Mouse (Mus musculus) forebrain, embryonic 15.5 days (tissue): ENCODE measurements around the gene Sipa1l3. TPM values are rescaled to one million over a fixed set of nuclear protein-coding genes. Genes with fewer than 3 reads are reported as not detected.

Experiments
- ATAC-seq: fragments of 200-750 bp; cut with Nextera tagmentation; replicated peaks from 2 replicates; pipeline ENCODE4 v1.8.0; 2017; ENCODE audit warnings: mild to moderate bottlenecking, moderate TSS enrichment, moderate library complexity
- H3K27ac ChIP-seq: fragments of 300-500 bp; sonication (generic); replicated peaks from 2 replicates; pipeline ENCODE4 v1.5.1; 2015; ENCODE audit warnings: mild to moderate bottlenecking, inconsistent platforms
- H3K27me3 ChIP-seq: fragments of 300-500 bp; sonication (generic); 2 replicates; pipeline ENCODE4 v1.6.1; 2015; ENCODE audit warnings: inconsistent platforms
- H3K36me3 ChIP-seq: fragments of 300-500 bp; sonication (generic); 2 replicates; pipeline ENCODE4 v1.6.1; 2015; ENCODE audit warnings: mild to moderate bottlenecking, inconsistent platforms
- H3K4me1 ChIP-seq: fragments of 300-500 bp; sonication (generic); 2 replicates; pipeline ENCODE4 v1.6.1; 2015; ENCODE audit warnings: inconsistent platforms
- H3K4me2 ChIP-seq: fragments of 300-500 bp; sonication (generic); replicated peaks from 2 replicates; pipeline ENCODE4 v1.6.1; 2015; ENCODE audit warnings: mild to moderate bottlenecking, inconsistent platforms
- H3K4me3 ChIP-seq: fragments of 300-500 bp; sonication (generic); 2 replicates; pipeline ENCODE4 v1.5.1; 2015; ENCODE audit warnings: mild to moderate bottlenecking, inconsistent platforms
- H3K9ac ChIP-seq: fragments of 300-500 bp; sonication (generic); replicated peaks from 2 replicates; pipeline ENCODE4 v1.6.1; 2015; ENCODE audit warnings: mild to moderate bottlenecking, inconsistent platforms
- H3K9me3 ChIP-seq: fragments of 300-500 bp; sonication (generic); 2 replicates; pipeline ENCODE4 v1.6.1; 2016; ENCODE audit warnings: inconsistent platforms
- WGBS: fragments of 180-500 bp; shearing (Covaris S2); methylation state at CpG from one replicate; pipeline ENCODE4 v1.1.7; 2015; ENCODE audit warnings: mixed read lengths; 5-methylcytosine and 5-hydroxymethylcytosine counted together
- polyA plus RNA-seq: library from polyadenylated mRNA; unstranded; fragments of >200 nt; fragmentation: Nextera tagmentation; extraction: Ambion mirVana; gene quantifications from 2 replicates; pipeline ENCODE4 v1.2.1, GENCODE M21; 2015

The Sipa1l3 gene
- polyA plus RNA-seq, 1 experiment from 2014 or later = 15.0 TPM

DNA sequence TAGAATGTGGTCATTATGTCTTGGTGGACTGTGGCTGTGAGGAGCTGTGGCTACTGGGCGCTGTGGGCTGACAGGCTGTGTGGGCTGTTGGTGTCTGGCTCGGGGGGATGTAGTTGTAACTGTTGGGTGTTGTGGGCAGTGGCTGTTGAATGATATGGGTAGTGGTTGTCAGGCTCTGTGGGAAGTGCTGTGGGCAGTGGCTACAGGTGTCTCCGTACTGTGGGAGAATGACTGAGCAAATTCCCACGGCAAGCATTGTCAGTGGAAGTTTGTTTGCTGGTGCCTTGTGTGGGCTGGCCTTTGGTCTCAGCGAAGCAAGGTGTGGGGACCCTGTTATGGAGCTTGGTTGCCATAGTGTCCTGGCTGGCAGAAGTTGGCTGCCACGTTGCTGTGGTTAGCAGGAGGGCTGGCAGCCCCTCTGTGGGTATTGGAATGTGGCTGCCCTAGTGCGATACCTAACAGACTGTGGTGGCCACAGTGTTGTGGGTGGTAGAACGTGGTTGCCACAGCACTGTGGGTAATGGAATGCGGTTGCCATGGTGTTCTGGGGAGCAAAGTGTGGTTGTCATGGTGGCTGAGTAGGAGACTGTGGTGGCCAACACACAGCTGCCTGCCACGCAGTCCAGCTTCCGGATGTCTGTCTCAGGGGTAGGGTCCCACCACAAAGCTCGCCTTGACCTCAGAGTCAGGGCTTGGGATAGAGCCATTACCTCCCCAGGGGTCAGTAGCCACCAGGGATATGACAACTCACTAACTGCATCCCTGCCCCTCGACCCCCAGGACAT, 203.4 kb downstream of the Sipa1l3 start:
- Histone ChIP-seq H3K36me3 (peaks cover 40% of the 10 kb centered on the region), H3K9ac (no peak overlapping the region; the same call in none of the 2 replicates), H3K4me3 (0 out of 2 replicates have a peak overlapping the region, but pooled peaks have one; percentile 3), H3K9me3 (no peaks in the 10 kb centered on the region), H3K27me3 (no peaks in the 10 kb centered on the region), H3K4me1 (peaks cover 89% of the 10 kb centered on the region), H3K27ac (peak overlapping the region; percentile 98), H3K4me2 (peak overlapping the region; percentile 33)
- no peak; the same call in 1 of the 2 replicates for ATAC-seq
- WGBS = 40% methylated on average over 13 of the region's 13 CpGs

DNA sequence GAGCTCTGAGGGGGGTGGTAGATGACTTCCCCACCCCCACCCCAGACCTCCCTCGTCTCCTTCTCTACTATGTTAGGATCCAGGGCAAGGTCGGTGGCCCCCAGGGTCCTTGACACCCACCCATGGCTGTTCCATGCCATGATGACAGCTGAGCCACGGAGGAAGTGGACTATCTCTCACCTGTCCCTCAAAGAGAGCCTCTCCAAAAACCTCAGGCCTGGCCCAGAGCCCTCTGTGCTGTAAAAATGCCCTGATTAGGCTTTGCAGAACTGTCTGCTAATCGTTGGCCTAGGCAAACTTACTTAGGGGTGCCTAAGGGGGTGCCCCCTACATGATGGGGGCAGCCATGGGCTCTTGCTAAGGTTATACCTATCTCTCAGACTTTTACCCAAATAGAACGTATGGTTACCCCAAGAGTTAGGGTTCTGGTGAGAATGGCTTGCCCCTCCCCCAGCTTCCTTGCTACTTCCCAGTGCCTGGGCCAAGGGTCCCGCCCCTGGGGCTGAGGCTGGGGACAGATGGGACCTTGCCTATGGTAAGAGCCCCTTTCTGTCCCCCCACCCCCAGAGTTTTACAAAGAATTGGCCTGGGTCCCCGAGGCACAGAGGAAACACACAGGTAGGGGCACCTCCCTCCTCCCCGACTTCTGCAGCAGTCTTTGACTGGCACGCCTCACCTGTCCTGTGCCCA, 204.7 kb downstream of the Sipa1l3 start:
- Histone ChIP-seq H3K36me3 (peaks cover 40% of the 10 kb centered on the region), H3K4me3 (no peak overlapping the region), H3K9ac (peak overlapping the region; percentile 29; the same call in 1 of the 2 replicates), H3K9me3 (no peaks in the 10 kb centered on the region), H3K27ac (peak overlapping the region; percentile 98), H3K4me1 (peaks cover 88% of the 10 kb centered on the region), H3K27me3 (no peaks in the 10 kb centered on the region), H3K4me2 (peak overlapping the region; percentile 33)
- WGBS = 44% methylated on average over 9 of the region's 9 CpGs
- ATAC-seq = no peak

DNA sequence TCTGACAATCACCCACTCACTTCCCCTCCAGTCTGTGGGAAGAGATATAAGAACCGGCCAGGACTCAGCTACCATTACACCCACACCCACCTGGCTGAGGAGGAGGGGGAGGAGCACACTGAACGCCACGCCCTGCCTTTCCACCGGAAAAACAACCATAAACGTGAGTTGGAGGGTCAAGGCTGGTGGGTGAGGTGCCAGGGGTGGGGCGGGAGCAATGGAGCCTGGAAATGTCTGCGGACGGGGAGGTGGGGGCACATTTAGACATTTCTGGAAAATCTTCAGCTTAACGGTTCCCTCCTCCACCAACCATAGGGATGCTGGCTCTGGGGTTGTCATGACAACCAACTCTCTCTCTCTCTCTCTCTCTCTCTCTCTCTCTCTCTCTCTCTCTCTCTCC, 205.4 kb downstream of the Sipa1l3 start:
- H3K27ac ChIP-seq = peak overlapping the region; percentile 98
- WGBS = 20% methylated on average over 9 of the region's 9 CpGs
- ATAC-seq = no peak
- H3K4me1 ChIP-seq = peaks cover 88% of the 10 kb centered on the region
- peaks cover 40% of the 10 kb centered on the region for H3K36me3 ChIP-seq
- H3K27me3 ChIP-seq = no peaks in the 10 kb centered on the region
- H3K9ac ChIP-seq = no peak overlapping the region
- H3K4me2 ChIP-seq = peak overlapping the region; percentile 33
- no peaks in the 10 kb centered on the region for H3K9me3 ChIP-seq
- peak overlapping the region; percentile 13; the same call in 1 of the 2 replicates for H3K4me3 ChIP-seq

DNA sequence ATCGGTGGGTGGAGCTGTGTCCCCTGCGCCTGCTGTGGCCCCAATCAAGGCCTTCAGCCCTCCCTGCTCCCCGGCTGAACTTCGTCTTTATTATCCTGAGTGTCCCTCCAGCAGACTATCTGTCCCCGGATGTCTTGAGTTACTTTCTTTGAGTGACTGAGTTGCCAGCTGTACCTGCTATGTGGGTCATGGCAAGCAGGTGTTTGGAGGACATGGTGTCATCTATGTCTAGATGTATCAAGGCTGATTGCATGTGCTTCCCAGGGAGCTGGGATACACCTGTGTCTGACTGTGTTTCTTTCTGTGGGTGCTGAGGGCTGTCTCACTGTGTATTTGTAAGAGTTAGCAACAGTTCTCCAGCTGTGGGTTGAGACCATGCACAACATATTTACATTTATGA, 208.7 kb downstream of the Sipa1l3 start:
- peak overlapping the region; percentile 97 for H3K4me2 ChIP-seq
- peaks cover 33% of the 10 kb centered on the region for H3K36me3 ChIP-seq
- H3K9ac ChIP-seq = peak overlapping the region; percentile 86
- ATAC-seq = no peak
- H3K27me3 ChIP-seq = no peaks in the 10 kb centered on the region
- no peaks in the 10 kb centered on the region for H3K9me3 ChIP-seq
- H3K4me1 ChIP-seq = peaks cover 83% of the 10 kb centered on the region
- peak overlapping the region; percentile 89; the same call in 1 of the 2 replicates for H3K27ac ChIP-seq
- 15% methylated on average over 5 of the region's 5 CpGs for WGBS
- H3K4me3 ChIP-seq = peak overlapping the region; percentile 74

DNA sequence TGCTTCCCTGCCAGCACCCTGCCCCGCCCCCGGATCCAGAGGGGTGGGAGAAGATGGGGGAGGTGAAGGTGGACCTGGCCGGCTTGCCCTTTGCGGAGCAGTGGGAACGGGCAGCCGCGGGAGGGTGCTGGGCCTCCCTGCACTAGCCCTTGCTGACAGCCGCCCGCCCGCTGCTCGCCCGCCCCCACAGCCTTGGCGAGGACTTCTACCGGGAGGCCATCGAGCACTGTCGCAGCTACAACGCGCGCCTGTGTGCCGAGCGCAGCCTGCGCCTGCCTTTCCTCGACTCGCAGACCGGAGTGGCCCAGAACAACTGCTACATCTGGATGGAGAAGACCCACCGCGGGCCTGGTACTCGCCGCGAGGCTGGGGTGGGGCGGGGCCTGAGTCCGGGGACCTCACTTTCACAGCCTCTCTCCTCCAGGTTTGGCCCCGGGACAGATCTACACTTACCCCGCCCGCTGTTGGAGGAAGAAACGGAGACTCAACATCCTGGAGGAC, 209.2 kb downstream of the Sipa1l3 start:
- Histone ChIP-seq H3K9ac (peak overlapping the region; percentile 86), H3K27ac (peak overlapping the region; percentile 89), H3K27me3 (no peaks in the 10 kb centered on the region), H3K36me3 (peaks cover 30% of the 10 kb centered on the region), H3K4me3 (peak overlapping the region; percentile 74), H3K4me2 (peak overlapping the region; percentile 97), H3K9me3 (no peaks in the 10 kb centered on the region), H3K4me1 (peaks cover 82% of the 10 kb centered on the region)
- 2% methylated on average over 36 of the region's 36 CpGs for WGBS
- ATAC-seq = no peak

DNA sequence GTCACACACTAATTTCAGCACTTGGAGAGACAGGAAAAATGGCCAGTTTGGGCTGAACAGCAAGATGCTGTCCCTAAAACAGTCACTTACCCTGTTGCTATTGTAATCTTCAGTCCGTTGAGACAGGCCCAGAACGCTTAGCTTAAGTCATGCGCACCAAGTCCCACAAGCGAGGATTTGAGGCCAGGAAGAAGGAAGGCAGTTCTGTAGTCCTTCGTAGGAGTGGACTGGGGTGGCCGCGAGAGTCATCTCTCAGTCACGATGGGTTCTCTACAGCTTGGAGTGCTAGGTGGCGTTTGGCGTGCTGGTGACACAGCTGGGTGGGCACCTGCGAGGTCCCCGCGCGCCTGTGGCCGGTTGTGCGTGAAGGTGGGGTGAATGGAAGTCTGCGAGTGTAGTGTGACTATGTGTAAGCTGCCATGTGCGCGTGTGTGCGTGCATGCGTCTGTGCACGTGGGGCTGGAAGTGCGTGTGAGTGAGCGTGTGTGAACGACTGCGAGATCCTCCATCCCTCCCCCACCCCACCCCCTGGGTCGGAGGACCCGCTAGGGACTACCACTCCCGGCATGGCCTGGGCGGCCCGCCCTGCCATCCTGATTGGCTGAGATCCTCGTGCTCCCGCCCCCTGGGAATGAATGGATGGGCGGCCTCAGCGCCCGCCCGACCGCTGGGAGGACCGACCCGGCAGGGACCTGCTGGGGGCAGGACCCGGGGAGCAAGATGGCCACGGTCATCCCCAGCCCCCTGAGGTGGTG, 210.9 kb downstream of the Sipa1l3 start:
- Histone ChIP-seq H3K4me1 (peaks cover 70% of the 10 kb centered on the region), H3K4me2 (peak overlapping the region; percentile 97), H3K27me3 (no peaks in the 10 kb centered on the region), H3K9ac (peak overlapping the region; percentile 86), H3K36me3 (peaks cover 20% of the 10 kb centered on the region), H3K27ac (peak overlapping the region; percentile 89), H3K9me3 (no peaks in the 10 kb centered on the region), H3K4me3 (peak overlapping the region; percentile 74)
- ATAC-seq = peak; percentile 71
- WGBS = under 1% methylated on average over 42 of the region's 42 CpGs

DNA sequence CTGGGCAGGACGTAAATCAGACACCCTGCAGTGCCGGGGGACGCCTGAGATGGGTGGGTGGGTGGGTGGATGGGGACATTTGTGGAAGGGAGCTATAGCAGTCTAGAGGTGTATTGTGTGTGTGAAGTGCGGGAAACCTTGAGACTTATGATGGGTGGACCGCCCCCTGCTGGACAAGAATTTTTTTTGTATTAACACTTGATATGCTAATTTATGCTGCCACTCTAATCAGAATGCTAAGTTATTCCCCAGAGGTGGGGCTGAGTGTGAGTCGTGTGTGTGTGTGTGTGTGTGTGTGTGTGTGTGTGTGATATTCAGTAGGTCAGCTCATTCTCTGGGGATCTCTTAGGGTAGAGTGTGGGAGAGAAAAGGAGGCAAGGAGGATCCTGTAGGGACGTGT, 211.8 kb downstream of the Sipa1l3 start:
- H3K4me2 ChIP-seq = peak overlapping the region; percentile 97
- ATAC-seq = no peak
- H3K27me3 ChIP-seq = no peaks in the 10 kb centered on the region
- peak overlapping the region; percentile 86 for H3K9ac ChIP-seq
- WGBS = 13% methylated on average over 7 of the region's 7 CpGs
- peak overlapping the region; percentile 74 for H3K4me3 ChIP-seq
- no peaks in the 10 kb centered on the region for H3K9me3 ChIP-seq
- peaks cover 67% of the 10 kb centered on the region for H3K4me1 ChIP-seq
- H3K36me3 ChIP-seq = peaks cover 12% of the 10 kb centered on the region
- H3K27ac ChIP-seq = peak overlapping the region; percentile 89

DNA sequence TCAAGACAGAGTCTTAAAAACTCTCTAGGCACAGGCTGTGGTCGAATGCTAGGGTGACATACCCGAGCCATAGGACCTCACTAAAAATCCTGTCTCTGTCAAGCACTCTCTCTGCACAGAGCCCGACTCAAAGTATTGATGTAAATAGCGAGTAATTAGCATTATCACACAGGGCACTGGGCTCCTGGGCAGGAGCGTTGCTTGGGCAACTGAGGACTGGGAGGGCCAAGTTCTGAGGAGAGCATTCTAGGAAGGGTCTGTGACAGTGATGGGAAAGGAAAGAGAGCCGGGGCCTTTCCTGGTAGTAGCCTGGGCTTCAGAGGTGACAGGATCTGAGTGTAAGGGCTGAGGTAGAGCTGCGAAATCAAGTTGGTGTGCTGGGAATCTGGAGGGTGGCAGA, 212.3 kb downstream of the Sipa1l3 start:
- Histone ChIP-seq H3K4me2 (peak overlapping the region; percentile 97), H3K9me3 (no peaks in the 10 kb centered on the region), H3K4me3 (peak overlapping the region; percentile 74), H3K36me3 (peaks cover 7% of the 10 kb centered on the region), H3K27ac (peak overlapping the region; percentile 89), H3K27me3 (no peaks in the 10 kb centered on the region), H3K9ac (peak overlapping the region; percentile 86), H3K4me1 (peaks cover 68% of the 10 kb centered on the region)
- WGBS = 8% methylated on average over 7 of the region's 7 CpGs
- no peak for ATAC-seq

DNA sequence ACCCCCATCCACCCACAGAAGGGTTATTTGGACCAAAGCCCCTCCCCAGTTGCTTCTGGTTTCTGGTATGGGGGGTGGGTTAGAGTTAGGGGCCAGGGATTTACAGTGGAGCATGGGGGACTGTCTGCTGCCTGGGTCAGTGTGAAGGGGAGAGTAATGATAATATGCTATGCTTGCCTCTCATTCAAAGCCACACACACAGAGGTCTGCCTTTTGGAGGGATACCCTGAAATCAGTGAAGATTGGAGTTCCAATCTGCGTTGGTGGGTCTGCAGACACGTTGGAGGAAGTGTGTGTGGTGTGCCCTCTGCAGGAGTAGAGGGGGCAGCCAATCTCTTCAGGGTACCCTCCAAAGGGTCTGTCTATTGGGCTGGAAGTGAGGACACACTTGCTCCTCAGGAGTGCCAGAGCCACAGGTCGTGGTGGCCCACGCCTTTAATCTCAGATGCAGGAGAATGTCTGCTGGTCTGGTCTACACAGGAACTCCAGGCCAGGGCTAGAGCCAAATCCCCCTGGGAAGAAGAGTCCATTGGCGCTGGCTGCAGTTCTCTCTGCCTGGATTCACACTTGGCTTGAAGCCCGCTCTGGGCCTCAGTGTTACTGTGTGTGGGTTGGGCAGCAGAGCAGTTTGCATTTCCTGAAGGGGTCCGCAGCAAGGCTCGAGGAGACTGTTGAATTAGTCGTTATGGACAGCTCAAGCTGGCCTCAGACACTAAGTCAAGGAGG, 213.0 kb downstream of the Sipa1l3 start:
- H3K27me3 ChIP-seq = no peaks in the 10 kb centered on the region
- peak overlapping the region; percentile 89 for H3K27ac ChIP-seq
- 13% methylated on average over 9 of the region's 9 CpGs for WGBS
- ATAC-seq = no peak
- H3K4me3 ChIP-seq = peak overlapping the region; percentile 74
- H3K9ac ChIP-seq = peak overlapping the region; percentile 86
- H3K4me2 ChIP-seq = peak overlapping the region; percentile 97
- H3K36me3 ChIP-seq = no peaks in the 10 kb centered on the region; the same call in 1 of the 2 replicates
- no peaks in the 10 kb centered on the region for H3K9me3 ChIP-seq
- peaks cover 64% of the 10 kb centered on the region for H3K4me1 ChIP-seq

DNA sequence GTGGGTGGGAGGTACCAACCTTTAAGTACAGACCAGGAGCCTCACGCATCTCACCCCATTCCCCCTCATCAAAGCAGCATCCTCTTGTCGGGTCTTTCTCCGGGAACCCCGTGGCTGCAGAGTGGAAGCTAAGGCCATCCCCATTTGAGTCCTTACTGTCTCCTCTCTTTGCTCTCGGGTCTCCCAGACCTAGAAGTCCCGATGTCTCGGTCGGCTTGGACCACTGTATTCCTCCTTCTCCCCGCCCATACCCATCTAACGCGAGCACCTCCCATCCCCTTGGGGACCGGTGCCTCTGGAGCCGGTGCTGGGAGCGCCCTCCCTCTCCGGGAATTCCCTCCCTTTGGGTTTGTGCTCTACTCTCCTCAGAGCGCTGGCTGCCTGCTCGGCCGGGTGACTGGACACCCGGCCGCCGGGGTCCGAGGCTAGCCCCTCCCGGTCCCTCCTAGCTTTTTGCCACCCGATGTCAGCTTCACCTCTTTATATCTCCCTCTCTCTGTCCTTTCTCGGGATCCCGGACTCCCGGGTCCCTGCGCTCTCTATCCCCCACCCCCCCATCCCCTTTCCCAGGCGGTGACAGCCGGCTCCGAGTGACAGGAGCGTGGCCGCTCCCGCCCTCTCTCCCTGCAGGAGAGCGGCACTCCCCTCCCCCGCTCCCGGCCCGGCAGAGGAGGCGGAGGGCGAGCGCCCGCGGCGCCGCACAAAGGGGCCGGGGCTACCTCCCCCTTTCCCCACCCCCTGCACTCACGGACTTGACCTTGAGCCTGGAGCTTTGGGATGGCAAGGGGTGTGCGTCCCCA, 213.8 kb downstream of the Sipa1l3 start:
- peaks cover 56% of the 10 kb centered on the region for H3K4me1 ChIP-seq
- no peaks in the 10 kb centered on the region for H3K27me3 ChIP-seq
- H3K4me3 ChIP-seq = peak overlapping the region; percentile 74
- peak overlapping the region; percentile 89 for H3K27ac ChIP-seq
- peak overlapping the region; percentile 97 for H3K4me2 ChIP-seq
- WGBS = under 1% methylated on average over 48 of the region's 48 CpGs
- peak overlapping the region; percentile 86 for H3K9ac ChIP-seq
- H3K9me3 ChIP-seq = no peaks in the 10 kb centered on the region
- H3K36me3 ChIP-seq = no peaks in the 10 kb centered on the region
- no peak for ATAC-seq
